Mouse (Mus musculus): ENCODE measurements around the gene Usp6nl. TPM values are rescaled to one million over a fixed set of nuclear protein-coding genes. Genes with fewer than 3 reads are reported as not detected.
A peak's percentile ranks its signal among the peaks of the same experiment; 100 is the strongest.

Usp6nl gene
- polyA plus RNA-seq (2012; ENCODE audit: insufficient read depth, insufficient read length, low replicate concordance, missing spikeins) = not detected in 2 replicates

DNA sequence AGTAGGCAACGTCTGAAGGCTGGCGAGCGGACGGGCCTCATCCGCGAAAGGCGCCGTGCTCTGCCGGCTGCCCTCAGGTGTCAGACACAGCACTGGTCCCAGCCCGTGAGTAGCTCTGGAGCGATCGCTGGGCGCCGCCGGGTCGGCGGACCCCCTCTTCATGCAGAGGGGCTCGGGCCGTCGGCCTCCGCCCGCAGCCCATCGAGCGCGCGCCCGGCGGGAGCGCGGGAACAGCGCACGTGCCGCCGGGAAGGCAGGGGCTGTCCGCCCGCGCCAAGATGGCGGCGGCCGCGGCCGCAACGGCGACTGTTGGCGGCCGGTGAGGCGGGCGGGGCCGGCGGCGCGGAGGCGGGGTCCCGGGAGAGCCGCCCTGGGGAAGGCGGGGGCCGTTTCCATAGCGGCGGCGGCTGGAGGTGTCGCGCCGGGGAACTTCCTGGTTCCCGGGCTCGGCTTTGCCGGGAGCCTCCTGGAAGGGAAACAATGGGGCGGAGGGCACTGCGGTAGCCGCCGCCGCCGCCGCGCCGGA, at the start of gene Usp6nl:
TSS of gene Usp6nl (plus strand) at position 292 of the 526 bp plus-strand sequence.
- H3K4me1 ChIP-seq (ENCODE audit: control insufficient read depth, insufficient read depth, low read length) = peaks cover 5% of the 10 kb centered on the region
- under 1% methylated on average over 70 of the region's 75 CpGs for WGBS
- peak within 1 kb of the TSS; percentile 62 for H3K4me3 ChIP-seq (ENCODE audit: insufficient read depth, low read depth, low read length)
- TF ChIP-seq POLR2A (IDR thresholded peaks at IDR 0.05; ENCODE audit: insufficient read depth, low read depth, low read length) (peak; percentile 91), CTCF (IDR thresholded peaks at IDR 0.05; ENCODE audit: insufficient read depth, low read depth, low read length) (no peak)
- peak within 1 kb of the TSS; percentile 73 for H3K27ac ChIP-seq (ENCODE audit: insufficient read depth, low read depth, low read length)

DNA sequence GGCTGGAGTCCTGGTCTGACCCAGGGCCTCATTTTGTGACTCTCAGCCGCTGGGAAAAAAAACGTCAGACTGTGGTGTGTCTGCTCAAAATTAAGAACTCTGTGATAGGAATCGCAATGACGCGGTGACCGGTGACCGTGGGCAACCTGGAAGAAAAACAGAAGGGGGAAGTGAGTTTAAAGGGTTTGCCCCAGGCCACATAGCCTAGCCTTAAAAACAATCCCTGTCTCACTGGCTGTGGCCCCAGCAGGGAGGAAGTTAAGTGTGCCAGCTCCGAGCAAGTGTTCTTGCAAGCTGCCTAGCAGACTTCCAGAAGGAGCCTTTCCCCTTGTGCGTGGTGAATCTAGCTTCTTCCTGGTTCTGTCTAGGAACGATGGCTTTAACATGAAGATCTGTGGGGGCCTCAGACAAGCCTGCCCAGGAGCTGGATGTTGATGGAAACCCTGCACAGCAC, 49.0 kb upstream of the Usp6nl start:
- TF ChIP-seq CTCF (IDR thresholded peaks at IDR 0.05; ENCODE audit: insufficient read depth, low read depth, low read length) (no peak), POLR2A (IDR thresholded peaks at IDR 0.05; ENCODE audit: insufficient read depth, low read depth, low read length) (no peak)
- Histone ChIP-seq H3K4me1 (ENCODE audit: control insufficient read depth, insufficient read depth, low read length) (peaks cover 5% of the 10 kb centered on the region), H3K27ac (ENCODE audit: insufficient read depth, low read depth, low read length) (no peak overlapping the region), H3K4me3 (ENCODE audit: insufficient read depth, low read depth, low read length) (no peak overlapping the region)
- 60% methylated on average over 10 of the region's 10 CpGs for WGBS

DNA sequence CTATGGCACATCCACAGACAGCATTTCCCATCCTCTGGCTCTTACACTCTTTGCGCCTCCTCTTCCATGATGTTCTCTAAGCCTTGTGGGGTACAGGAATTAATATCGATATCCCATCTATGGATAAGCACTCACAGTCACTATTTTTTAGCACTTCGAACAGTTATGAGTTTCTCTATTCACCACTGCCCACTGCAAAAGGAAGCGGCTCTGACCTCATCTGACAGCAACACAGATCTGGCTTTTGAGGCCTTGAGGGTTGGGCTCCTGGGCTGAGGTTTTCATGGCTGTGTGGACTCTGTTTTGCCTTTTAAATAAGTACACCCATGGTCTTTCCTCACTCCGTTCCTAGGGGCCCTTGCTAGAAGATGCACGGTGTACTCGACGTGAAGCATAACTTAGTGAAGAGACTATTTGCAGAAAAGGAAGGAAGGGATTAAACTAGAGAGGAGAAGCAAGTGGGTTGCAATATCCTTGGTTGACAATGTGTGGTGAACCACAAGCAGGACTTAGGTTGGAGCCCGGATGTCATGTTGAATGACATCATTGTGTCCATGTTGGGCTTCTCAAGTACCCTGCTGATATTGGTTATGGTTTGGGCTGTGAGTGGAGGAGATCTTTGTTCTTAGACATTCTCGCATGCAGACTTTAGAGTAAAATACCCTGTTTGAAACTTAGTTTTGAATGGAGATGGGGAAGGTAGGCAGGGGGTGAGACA, 43.5 kb upstream of the Usp6nl start:
- no peaks in the 10 kb centered on the region for H3K4me1 ChIP-seq (ENCODE audit: control insufficient read depth, insufficient read depth, low read length)
- H3K27ac ChIP-seq (ENCODE audit: insufficient read depth, low read depth, low read length) = no peak overlapping the region
- WGBS = 88% methylated on average over 10 of the region's 10 CpGs
- no peak for TF ChIP-seq CTCF (IDR thresholded peaks at IDR 0.05; ENCODE audit: insufficient read depth, low read depth, low read length)
- no peak for TF ChIP-seq POLR2A (IDR thresholded peaks at IDR 0.05; ENCODE audit: insufficient read depth, low read depth, low read length)
- H3K4me3 ChIP-seq (ENCODE audit: insufficient read depth, low read depth, low read length) = no peak overlapping the region

DNA sequence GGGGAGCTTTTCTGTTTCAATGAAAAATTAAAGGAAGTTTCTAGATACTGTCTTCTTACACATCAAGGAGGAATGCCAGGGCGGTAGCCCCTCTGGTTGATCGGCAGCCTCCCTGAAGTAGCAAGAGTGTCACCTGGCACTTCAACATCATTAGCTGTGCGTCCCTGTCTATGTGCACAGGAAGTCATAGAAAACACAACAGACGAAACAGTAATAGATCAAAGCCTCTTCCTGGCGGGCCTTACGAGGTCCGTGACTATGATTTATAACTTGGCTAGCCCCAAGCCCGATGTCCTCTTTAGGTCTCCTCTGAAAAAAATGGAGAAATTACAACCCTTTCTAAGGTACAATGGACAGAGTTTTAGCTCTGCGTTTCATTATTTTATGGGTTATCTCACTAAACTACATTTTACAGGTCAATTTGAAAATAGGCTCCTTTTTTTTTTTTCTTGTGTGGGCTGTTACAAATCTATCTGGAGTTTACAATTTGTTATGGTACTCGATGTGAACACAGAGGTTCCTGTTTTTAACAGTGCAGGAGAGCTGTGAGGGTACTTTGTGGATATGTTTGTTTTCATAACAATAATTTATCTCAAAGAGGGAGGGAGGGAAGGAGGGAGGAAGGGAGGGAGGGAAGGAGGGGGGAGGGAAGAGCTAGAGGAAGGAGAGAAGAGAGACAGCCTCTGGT, 42.7 kb upstream of the Usp6nl start:
- Histone ChIP-seq H3K4me1 (ENCODE audit: control insufficient read depth, insufficient read depth, low read length) (no peaks in the 10 kb centered on the region), H3K27ac (ENCODE audit: insufficient read depth, low read depth, low read length) (no peak overlapping the region), H3K4me3 (ENCODE audit: insufficient read depth, low read depth, low read length) (no peak overlapping the region)
- TF ChIP-seq POLR2A (IDR thresholded peaks at IDR 0.05; ENCODE audit: insufficient read depth, low read depth, low read length) (no peak), CTCF (IDR thresholded peaks at IDR 0.05; ENCODE audit: insufficient read depth, low read depth, low read length) (no peak)
- WGBS = 88% methylated on average over 10 of the region's 10 CpGs

DNA sequence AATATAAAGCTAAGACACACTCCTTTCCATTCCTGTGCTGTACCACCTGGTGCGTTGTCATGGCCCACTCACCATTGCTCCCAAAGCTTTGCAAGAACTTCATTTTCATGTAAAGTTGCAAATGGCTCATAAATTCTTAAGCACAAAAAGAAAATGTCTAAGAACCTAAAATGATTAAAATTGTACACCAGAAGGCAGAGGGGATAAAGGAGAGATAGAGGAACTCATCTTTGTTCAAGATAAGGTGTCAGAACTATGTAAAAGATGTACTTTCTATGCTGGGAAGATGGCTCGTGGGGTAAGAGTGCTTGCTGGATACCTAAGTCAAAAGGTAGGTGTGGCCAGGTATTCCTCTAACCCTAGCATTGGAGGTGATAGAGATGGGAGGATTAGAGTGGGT, 38.9 kb upstream of the Usp6nl start:
- H3K4me1 ChIP-seq (ENCODE audit: control insufficient read depth, insufficient read depth, low read length) = no peaks in the 10 kb centered on the region
- no peak overlapping the region for H3K27ac ChIP-seq (ENCODE audit: insufficient read depth, low read depth, low read length)
- no peak overlapping the region for H3K4me3 ChIP-seq (ENCODE audit: insufficient read depth, low read depth, low read length)
- WGBS = 93% methylated on average over 2 of the region's 2 CpGs
- TF ChIP-seq CTCF (IDR thresholded peaks at IDR 0.05; ENCODE audit: insufficient read depth, low read depth, low read length) (no peak), POLR2A (IDR thresholded peaks at IDR 0.05; ENCODE audit: insufficient read depth, low read depth, low read length) (no peak)

DNA sequence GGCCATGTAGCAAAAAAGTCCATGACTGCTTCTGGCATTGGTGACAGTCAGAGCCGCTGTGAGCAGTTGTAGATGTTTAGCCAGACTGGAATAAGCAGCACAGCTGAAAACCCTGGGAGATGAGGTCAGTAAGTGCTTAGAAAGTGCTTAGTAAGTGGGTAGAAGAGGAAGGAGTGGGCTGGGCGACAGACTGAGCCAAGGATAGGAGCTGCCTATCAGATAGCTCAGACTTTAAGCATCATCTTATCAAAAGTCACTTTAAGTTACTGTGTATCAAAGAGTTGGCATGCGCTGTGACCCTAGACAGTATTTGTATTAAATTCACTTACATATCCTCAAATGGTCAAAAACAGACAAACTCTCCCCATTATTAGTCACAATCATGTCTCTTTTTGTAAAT, 37.7 kb upstream of the Usp6nl start:
- TF ChIP-seq POLR2A (IDR thresholded peaks at IDR 0.05; ENCODE audit: insufficient read depth, low read depth, low read length) (no peak), CTCF (IDR thresholded peaks at IDR 0.05; ENCODE audit: insufficient read depth, low read depth, low read length) (no peak)
- H3K4me3 ChIP-seq (ENCODE audit: insufficient read depth, low read depth, low read length) = no peak overlapping the region
- H3K27ac ChIP-seq (ENCODE audit: insufficient read depth, low read depth, low read length) = no peak overlapping the region
- 75% methylated on average over 3 of the region's 3 CpGs for WGBS
- no peaks in the 10 kb centered on the region for H3K4me1 ChIP-seq (ENCODE audit: control insufficient read depth, insufficient read depth, low read length)

DNA sequence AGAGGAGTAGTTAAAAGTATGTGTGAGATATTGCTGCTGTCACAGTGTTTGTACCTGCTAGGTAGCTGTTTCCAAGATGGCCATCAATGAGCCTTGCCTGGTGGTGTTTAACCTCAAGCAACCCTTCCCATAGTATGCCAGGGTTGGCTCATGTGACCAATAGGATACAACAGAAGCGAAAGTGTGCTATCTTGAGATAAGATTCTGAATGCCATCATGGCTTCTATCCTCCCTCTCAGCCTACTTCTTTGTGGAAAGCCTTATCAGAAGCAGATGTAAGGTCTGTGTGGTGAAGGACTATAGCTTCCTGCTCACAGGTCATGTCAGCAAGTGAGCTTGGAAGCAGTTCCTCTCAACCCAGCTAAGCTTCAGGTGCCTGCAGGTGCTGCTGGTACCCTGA, 36.7 kb upstream of the Usp6nl start:
- WGBS = 95% methylated on average over 1 of the region's 1 CpGs
- no peak overlapping the region for H3K4me3 ChIP-seq (ENCODE audit: insufficient read depth, low read depth, low read length)
- H3K4me1 ChIP-seq (ENCODE audit: control insufficient read depth, insufficient read depth, low read length) = no peaks in the 10 kb centered on the region
- no peak overlapping the region for H3K27ac ChIP-seq (ENCODE audit: insufficient read depth, low read depth, low read length)
- no peak for TF ChIP-seq POLR2A (IDR thresholded peaks at IDR 0.05; ENCODE audit: insufficient read depth, low read depth, low read length)
- TF ChIP-seq CTCF (IDR thresholded peaks at IDR 0.05; ENCODE audit: insufficient read depth, low read depth, low read length) = no peak

DNA sequence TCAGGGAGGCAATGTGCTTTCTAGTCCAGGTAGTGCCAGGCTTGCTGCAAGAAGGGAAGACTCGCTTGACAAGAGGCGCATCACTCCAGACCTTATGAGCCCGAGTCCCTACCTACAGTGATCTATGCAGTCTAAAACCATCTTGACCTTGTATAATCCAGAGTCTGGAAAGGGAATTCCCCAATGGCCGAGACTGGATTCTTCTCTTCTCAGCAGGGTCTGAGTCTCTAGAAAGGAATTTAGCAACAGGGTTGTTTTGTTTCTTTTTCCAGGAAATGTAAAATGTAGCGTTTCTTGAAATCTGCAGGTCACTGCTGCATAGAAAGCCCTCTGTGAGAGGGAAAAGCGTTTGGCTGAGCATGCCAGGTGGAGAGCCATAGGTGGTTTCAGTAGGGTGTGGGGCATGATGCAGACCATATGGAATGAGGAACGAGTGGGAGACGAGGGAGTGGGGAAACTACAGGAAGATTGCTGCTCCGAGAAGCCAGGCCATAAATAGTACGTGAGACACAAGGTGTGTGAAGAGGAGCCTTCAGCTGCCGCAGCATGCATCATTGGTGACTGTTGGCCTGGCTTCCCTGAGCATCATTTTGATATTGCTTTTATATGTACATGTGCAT, 28.5 kb upstream of the Usp6nl start:
- Histone ChIP-seq H3K4me3 (ENCODE audit: insufficient read depth, low read depth, low read length) (no peak overlapping the region), H3K27ac (ENCODE audit: insufficient read depth, low read depth, low read length) (no peak overlapping the region), H3K4me1 (ENCODE audit: control insufficient read depth, insufficient read depth, low read length) (no peaks in the 10 kb centered on the region)
- TF ChIP-seq CTCF (IDR thresholded peaks at IDR 0.05; ENCODE audit: insufficient read depth, low read depth, low read length) = no peak
- no peak for TF ChIP-seq POLR2A (IDR thresholded peaks at IDR 0.05; ENCODE audit: insufficient read depth, low read depth, low read length)
- 84% methylated on average over 11 of the region's 11 CpGs for WGBS
